Mouse (Mus musculus) neural tube, embryonic 13.5 days (tissue): ENCODE measurements at regions not wholly inside any gene's neighbourhood (a gene's known extent, or its start where the extent isn't known, plus 50 kb on each side); places are given as distances from the start of the nearest gene placed in this dataset.

ENCODE experiments used
- ATAC-seq: fragments of 200-750 bp; cut with Nextera tagmentation; 2 replicates; pipeline ENCODE4 v1.8.0; 2017; ENCODE audit warnings: low read depth, mild to moderate bottlenecking, moderate TSS enrichment, moderate library complexity
- H3K27ac ChIP-seq: fragments of 300-500 bp; sonication (generic); replicated peaks from 2 replicates; pipeline ENCODE4 v1.5.1; 2015; ENCODE audit warnings: moderate library complexity, mild to moderate bottlenecking, inconsistent platforms
- H3K27me3 ChIP-seq: fragments of 300-500 bp; sonication (generic); 2 replicates; pipeline ENCODE4 v1.6.1; 2015; ENCODE audit warnings: mild to moderate bottlenecking, inconsistent platforms
- H3K36me3 ChIP-seq: fragments of 300-500 bp; sonication (generic); 2 replicates; pipeline ENCODE4 v1.6.1; 2015; ENCODE audit warnings: mild to moderate bottlenecking, inconsistent platforms
- H3K4me1 ChIP-seq: fragments of 300-500 bp; sonication (generic); replicated peaks from 2 replicates; pipeline ENCODE4 v1.6.1; 2015; ENCODE audit warnings: inconsistent platforms
- H3K4me2 ChIP-seq: fragments of 300-500 bp; sonication (generic); 2 replicates; pipeline ENCODE4 v1.6.1; 2015; ENCODE audit warnings: inconsistent platforms, mild to moderate bottlenecking, moderate library complexity
- H3K4me3 ChIP-seq: fragments of 300-500 bp; sonication (generic); 2 replicates; pipeline ENCODE4 v1.5.1; 2015; ENCODE audit warnings: mild to moderate bottlenecking, inconsistent platforms
- H3K9ac ChIP-seq: fragments of 300-500 bp; sonication (generic); 2 replicates; pipeline ENCODE4 v1.6.1; 2015; ENCODE audit warnings: moderate library complexity, mild to moderate bottlenecking, inconsistent platforms
- H3K9me3 ChIP-seq: fragments of 300-500 bp; sonication (generic); 2 replicates; pipeline ENCODE4 v1.6.1; 2016; ENCODE audit warnings: inconsistent platforms
- WGBS: fragments of 180-500 bp; shearing (Covaris S2); methylation state at CpG from one replicate; pipeline ENCODE4 v1.1.7; 2015; 5-methylcytosine and 5-hydroxymethylcytosine counted together

DNA sequence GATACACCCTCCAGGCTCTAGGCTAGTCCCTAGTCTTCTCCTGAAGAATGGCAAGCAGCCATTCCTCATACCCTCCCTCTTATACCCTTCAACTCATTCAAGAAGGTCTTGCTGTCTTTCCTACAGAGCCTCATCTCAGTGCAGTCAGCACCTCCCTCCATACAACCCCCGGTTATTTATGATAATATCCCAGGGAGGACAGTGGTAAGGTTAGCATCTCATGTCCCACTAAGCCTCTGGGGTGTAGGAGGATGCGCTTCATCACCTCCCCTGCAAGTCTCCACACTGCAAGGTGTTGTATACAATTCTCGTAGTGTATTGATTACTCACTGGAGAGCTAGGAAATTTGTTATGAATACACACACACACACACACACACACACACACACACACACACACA is 80.2 kb upstream of the Shisa6 start:
- no peak overlapping the region for H3K4me3 ChIP-seq
- no peak overlapping the region for H3K4me2 ChIP-seq
- no peak overlapping the region for H3K9ac ChIP-seq
- WGBS: 59% methylated on average over 3 of the region's 3 CpGs
- no peaks in the 10 kb centered on the region for H3K9me3 ChIP-seq
- no peaks in the 10 kb centered on the region for H3K27me3 ChIP-seq
- no peaks in the 10 kb centered on the region for H3K4me1 ChIP-seq
- 0 out of 2 replicates have a peak overlapping the region, but pooled peaks have one; percentile 6 for H3K27ac ChIP-seq
- ATAC-seq: peak; percentile 36; the same call in 1 of the 2 replicates
- no peaks in the 10 kb centered on the region for H3K36me3 ChIP-seq

DNA sequence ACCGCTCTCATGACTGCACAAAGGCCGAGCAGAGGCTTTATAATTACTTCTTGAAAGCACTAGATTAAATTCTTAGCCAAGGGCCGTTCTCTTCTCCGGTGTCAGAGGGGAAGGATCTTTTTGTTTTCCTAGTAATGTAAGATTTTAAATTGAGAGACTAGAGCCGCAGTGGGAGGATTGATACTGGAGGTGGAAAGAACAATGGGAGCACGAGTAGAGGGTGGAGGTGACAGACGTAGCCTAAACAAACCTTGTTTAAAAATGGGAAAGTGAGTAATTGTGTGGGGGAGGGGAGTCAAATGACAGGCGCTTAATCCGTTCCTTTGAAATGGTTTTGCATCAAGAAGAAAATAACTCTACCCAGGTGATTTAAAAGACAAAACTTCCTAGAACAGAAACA is 80.9 kb upstream of the Shisa6 start:
- WGBS: 50% methylated on average over 9 of the region's 9 CpGs
- no peaks in the 10 kb centered on the region for H3K9me3 ChIP-seq

DNA sequence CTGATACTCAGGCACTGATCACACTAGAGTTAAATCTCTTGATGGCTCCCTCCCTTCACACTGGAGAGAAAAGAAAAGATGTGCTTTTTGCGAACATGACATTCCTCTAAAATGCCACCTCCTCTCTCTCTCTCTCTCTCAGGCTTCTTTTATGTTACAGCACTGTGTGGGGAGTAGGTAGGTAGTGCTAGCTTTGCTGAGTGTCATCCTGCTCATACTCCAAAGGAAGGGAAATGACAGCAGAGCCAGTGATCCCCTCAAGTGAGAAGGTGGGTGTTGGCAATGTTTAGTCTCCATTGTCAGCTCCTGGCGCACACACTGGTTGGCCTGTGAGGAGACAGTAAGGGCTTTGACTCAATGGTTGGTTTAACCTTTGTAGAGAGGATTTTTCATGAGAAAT is 84.0 kb upstream of the Shisa6 start:
- H3K27ac ChIP-seq: no peak overlapping the region
- no peak for ATAC-seq
- WGBS: 86% methylated on average over 2 of the region's 2 CpGs
- no peak overlapping the region for H3K9ac ChIP-seq
- H3K9me3 ChIP-seq: no peaks in the 10 kb centered on the region
- H3K4me1 ChIP-seq: peaks cover 4% of the 10 kb centered on the region; the same call in 1 of the 2 replicates
- H3K36me3 ChIP-seq: no peaks in the 10 kb centered on the region
- H3K4me2 ChIP-seq: no peak overlapping the region
- H3K4me3 ChIP-seq: no peak overlapping the region
- H3K27me3 ChIP-seq: no peaks in the 10 kb centered on the region

More for the DNA sequence above, 80.9 kb upstream of the Shisa6 start:
- no peak overlapping the region for H3K9ac ChIP-seq
- no peak overlapping the region for H3K27ac ChIP-seq
- no peaks in the 10 kb centered on the region for H3K36me3 ChIP-seq
- H3K4me1 ChIP-seq: no peaks in the 10 kb centered on the region
- no peak for ATAC-seq
- H3K4me2 ChIP-seq: no peak overlapping the region
- H3K4me3 ChIP-seq: no peak overlapping the region
- H3K27me3 ChIP-seq: no peaks in the 10 kb centered on the region

DNA sequence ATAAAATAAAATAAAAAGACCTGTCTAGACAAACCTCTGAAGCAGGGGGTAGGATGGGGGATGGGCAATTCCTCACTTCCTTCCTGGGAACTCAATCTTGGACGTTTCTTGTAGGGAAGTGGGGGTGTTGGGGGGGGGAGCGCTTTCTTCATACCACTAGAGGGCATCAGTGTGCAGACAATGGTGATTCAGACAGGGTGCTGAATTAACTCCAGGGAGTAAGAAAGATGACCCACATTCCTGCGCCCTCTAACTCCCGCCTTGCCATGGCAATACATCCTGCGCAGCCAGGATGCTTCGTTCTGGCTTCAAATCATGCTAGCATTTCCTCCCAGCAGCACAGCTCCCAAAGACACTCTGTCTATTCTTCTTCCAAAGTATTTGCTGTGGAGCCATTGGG is 87.4 kb upstream of the Shisa6 start:
- H3K27me3 ChIP-seq: no peaks in the 10 kb centered on the region
- no peak overlapping the region for H3K27ac ChIP-seq
- peaks cover 4% of the 10 kb centered on the region; the same call in 1 of the 2 replicates for H3K4me1 ChIP-seq
- H3K36me3 ChIP-seq: no peaks in the 10 kb centered on the region
- no peak overlapping the region for H3K9ac ChIP-seq
- WGBS: 13% methylated on average over 6 of the region's 6 CpGs
- no peaks in the 10 kb centered on the region for H3K9me3 ChIP-seq
- H3K4me3 ChIP-seq: no peak overlapping the region
- no peak overlapping the region for H3K4me2 ChIP-seq
- ATAC-seq: no peak

DNA sequence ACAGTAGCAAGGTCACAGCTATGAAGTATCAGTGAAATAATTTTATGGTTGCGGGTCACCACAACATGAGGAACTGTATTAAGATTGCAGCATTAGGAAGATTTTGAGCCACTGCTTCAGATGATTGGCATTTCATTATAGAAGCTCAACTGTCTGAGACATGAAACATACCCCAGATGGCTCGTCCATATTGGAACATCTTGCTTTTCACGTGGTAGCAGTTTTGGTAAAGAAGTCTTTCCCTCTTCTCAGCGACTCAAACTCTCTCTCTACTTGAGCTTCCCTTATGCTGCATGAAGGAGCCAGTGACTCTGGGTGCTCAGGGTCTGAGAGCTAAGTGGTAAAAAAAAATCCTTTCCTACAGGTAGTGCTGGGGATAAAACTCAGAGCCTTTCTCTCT is 99.7 kb upstream of the Shisa6 start:
- Histone ChIP-seq H3K4me2 (no peak overlapping the region), H3K27me3 (no peaks in the 10 kb centered on the region), H3K36me3 (no peaks in the 10 kb centered on the region), H3K27ac (no peak overlapping the region), H3K4me3 (no peak overlapping the region), H3K4me1 (no peaks in the 10 kb centered on the region), H3K9me3 (no peaks in the 10 kb centered on the region), H3K9ac (no peak overlapping the region)
- no peak for ATAC-seq
- 89% methylated on average over 4 of the region's 4 CpGs for WGBS

DNA sequence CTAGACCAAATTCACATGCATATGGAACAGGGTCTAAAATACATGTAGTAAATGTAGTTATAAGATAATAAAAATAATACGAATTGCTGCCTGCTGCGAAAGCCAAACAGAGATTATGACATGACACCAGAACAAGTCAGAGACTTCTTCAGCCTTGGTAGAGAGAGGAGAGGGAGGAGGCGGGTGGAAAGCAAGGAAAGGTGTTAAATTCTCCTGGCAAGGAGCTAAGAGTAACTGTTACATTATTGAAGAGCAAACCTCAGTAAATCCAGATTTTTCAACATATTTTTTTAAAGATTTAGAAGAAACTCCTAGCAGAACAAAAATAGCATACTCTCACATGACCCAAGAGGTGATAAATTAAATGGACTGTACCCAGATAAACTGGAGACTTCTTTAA is 131.0 kb upstream of the Shisa6 start:
- no peaks in the 10 kb centered on the region for H3K4me1 ChIP-seq
- ATAC-seq: no peak
- no peak overlapping the region for H3K4me3 ChIP-seq
- H3K9me3 ChIP-seq: no peaks in the 10 kb centered on the region
- no peaks in the 10 kb centered on the region for H3K36me3 ChIP-seq
- H3K9ac ChIP-seq: no peak overlapping the region
- H3K4me2 ChIP-seq: no peak overlapping the region
- 85% methylated on average over 3 of the region's 3 CpGs for WGBS
- no peak overlapping the region for H3K27ac ChIP-seq
- no peaks in the 10 kb centered on the region for H3K27me3 ChIP-seq

DNA sequence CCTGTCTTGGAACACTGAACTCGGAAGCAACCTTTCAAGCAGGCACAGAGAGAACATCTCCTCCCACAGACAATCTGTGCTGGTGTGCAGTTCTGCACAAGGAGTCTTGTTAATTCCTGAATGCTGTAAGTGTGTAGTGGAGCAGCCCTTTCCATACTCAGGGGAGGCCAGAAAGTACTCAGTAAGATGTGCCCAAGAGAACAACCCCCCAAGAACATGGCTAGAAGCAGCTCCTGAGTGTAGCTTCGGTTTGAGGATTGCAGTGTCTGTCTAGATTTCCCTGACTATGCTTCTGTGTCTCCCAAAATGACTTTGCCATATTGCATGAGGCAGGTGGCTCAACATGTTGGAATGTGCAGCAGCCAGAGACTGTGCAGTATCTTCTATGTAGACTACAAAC is 148.8 kb upstream of the Shisa6 start:
- H3K9ac ChIP-seq: no peak overlapping the region
- ATAC-seq: no peak
- H3K27ac ChIP-seq: no peak overlapping the region
- 58% methylated on average over 2 of the region's 2 CpGs for WGBS
- H3K4me3 ChIP-seq: no peak overlapping the region
- no peaks in the 10 kb centered on the region for H3K27me3 ChIP-seq
- no peaks in the 10 kb centered on the region for H3K4me1 ChIP-seq
- no peak overlapping the region for H3K4me2 ChIP-seq
- no peaks in the 10 kb centered on the region for H3K9me3 ChIP-seq
- no peaks in the 10 kb centered on the region for H3K36me3 ChIP-seq

DNA sequence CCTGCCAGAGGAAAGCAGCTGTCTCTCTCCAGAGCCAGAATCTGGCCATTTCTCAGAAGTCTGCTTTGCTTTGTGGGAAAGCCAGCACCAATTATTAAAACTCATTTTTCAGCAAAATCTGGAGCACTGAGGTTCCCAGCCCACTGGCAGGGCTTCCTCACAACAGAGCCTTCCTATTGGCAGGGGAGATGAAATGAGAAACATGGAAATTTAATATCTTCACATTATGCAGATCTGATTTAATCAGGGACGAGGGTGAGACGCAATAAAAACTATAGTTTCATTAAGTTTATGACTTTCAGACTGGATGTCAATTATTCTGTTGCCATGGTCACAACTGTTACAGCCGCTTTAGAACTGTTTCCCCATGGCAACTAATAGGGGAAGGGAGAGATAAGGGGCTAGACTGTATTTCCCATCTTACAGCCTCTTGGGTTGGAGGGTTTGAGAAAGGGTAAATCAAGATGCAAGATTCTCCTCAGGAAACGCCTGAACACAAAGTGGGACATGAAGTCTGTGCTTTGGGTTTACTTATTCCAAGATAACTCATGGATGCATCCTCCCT is 154.4 kb upstream of the Shisa6 start:
- H3K27me3 ChIP-seq: no peaks in the 10 kb centered on the region
- no peaks in the 10 kb centered on the region for H3K9me3 ChIP-seq
- H3K9ac ChIP-seq: no peak overlapping the region
- H3K27ac ChIP-seq: peak overlapping the region; percentile 75
- H3K4me2 ChIP-seq: no peak overlapping the region
- H3K36me3 ChIP-seq: no peaks in the 10 kb centered on the region
- peaks cover 5% of the 10 kb centered on the region; the same call in 1 of the 2 replicates for H3K4me1 ChIP-seq
- 44% methylated on average over 4 of the region's 4 CpGs for WGBS
- ATAC-seq: peak; percentile 83
- no peak overlapping the region for H3K4me3 ChIP-seq

DNA sequence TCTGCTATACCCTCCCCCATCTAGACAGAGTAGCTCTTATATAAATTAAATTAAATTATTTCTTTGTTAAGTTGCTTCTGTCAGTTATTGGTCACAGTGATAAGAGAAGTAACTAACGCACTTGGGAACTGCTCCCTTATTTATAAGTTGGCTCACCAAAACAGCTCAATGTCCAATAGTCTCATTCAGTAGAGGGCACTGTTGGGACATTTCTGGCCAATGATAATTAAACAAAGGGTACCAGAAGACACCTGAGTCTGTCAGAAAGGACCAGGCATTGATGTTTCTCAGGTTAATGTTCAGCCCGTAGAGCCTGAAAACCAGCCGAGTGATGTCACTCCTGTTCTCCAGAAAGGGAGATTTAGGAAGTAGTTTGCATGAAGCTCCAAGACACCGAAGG is 156.1 kb upstream of the Shisa6 start:
- Histone ChIP-seq H3K36me3 (no peaks in the 10 kb centered on the region), H3K27ac (no peak overlapping the region), H3K4me3 (no peak overlapping the region), H3K27me3 (no peaks in the 10 kb centered on the region), H3K4me1 (peaks cover 5% of the 10 kb centered on the region; the same call in 1 of the 2 replicates), H3K9me3 (no peaks in the 10 kb centered on the region), H3K4me2 (no peak overlapping the region), H3K9ac (no peak overlapping the region)
- 94% methylated on average over 4 of the region's 4 CpGs for WGBS
- ATAC-seq: no peak

DNA sequence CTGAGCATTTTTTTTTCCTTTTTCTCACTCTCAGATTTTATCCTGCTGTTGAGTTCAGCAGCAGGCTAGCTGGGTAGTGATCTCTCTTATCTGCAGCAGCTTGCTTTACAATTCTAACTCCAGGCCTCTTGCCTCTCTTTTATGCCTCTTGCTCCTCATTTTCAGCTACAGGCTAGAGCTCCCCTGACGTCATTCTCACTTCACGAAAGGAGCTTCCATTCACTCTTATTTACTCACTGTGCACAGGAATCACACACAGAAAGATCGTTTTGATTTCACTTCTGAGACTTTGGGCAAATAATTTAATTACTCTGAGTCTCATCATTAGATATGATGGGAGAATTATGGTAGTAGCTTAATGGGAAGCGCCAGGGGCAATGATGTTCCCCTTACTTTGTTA is 158.4 kb upstream of the Shisa6 start:
- peak; percentile 59 for ATAC-seq
- H3K36me3 ChIP-seq: no peaks in the 10 kb centered on the region
- no peak overlapping the region for H3K4me3 ChIP-seq
- 57% methylated on average over 4 of the region's 4 CpGs for WGBS
- H3K9ac ChIP-seq: no peak overlapping the region
- no peaks in the 10 kb centered on the region for H3K27me3 ChIP-seq
- H3K4me1 ChIP-seq: peaks cover 5% of the 10 kb centered on the region; the same call in 1 of the 2 replicates
- no peak overlapping the region for H3K4me2 ChIP-seq
- no peaks in the 10 kb centered on the region for H3K9me3 ChIP-seq
- peak overlapping the region; percentile 57; the same call in 1 of the 2 replicates for H3K27ac ChIP-seq

DNA sequence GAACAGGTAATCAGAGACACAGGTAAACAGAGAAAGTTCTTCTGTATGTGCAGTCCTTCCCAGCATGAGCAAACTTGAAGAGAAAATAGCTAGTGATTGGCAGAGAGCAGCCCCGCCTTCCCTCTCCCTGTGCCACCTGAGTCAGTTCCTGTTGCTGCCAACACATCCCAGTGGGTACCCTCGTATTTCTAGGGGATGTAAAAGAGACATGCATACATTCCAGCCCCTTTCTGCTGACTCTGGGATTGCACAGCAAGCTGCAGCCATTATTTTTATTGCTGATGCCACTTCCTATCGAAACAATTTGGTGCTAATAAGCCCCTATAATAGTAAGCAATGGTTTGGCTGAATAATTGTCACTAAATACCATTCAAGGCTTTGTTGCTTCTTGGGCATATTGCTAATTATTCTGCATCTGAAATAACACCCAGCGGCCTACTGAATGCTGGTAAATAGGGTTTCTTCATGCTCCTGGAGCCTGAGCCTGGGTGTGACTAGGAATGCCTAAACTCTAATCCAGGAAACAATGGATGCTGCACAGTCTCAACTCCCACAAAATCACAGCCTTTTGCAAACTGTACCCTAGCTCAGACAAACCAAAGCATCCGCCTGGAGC is 169.0 kb upstream of the Shisa6 start:
- no peaks in the 10 kb centered on the region for H3K4me1 ChIP-seq
- H3K9me3 ChIP-seq: no peaks in the 10 kb centered on the region
- peak overlapping the region; percentile 74 for H3K27ac ChIP-seq
- ATAC-seq: peak; percentile 63
- H3K4me2 ChIP-seq: no peak overlapping the region
- WGBS: 59% methylated on average over 5 of the region's 5 CpGs
- H3K9ac ChIP-seq: no peak overlapping the region
- no peaks in the 10 kb centered on the region for H3K27me3 ChIP-seq
- H3K36me3 ChIP-seq: no peaks in the 10 kb centered on the region
- no peak overlapping the region for H3K4me3 ChIP-seq

DNA sequence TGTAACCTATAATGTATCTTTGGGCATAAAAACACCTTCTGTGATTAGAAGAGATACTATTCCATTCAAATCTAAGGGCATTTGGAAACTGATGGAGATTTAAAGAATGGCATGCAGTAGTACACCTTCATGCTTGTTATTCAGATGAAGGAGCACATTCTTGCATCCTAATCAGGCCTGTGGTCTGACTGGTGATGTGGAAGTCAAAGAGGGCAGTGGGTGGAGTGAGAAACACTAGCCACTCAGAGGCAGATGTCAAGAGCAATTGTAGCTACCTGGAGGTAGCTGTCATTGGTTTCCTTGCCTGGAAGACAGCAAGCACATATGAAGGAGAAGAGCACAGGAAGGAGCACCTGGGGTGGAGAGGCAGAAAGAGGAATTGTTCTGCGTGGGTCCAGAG is 171.0 kb upstream of the Shisa6 start:
- 84% methylated on average over 1 of the region's 1 CpGs for WGBS
- H3K27ac ChIP-seq: no peak overlapping the region
- H3K27me3 ChIP-seq: no peaks in the 10 kb centered on the region
- ATAC-seq: no peak
- no peaks in the 10 kb centered on the region for H3K36me3 ChIP-seq
- no peaks in the 10 kb centered on the region for H3K9me3 ChIP-seq
- no peaks in the 10 kb centered on the region for H3K4me1 ChIP-seq
- H3K4me2 ChIP-seq: no peak overlapping the region
- H3K9ac ChIP-seq: no peak overlapping the region
- no peak overlapping the region for H3K4me3 ChIP-seq

DNA sequence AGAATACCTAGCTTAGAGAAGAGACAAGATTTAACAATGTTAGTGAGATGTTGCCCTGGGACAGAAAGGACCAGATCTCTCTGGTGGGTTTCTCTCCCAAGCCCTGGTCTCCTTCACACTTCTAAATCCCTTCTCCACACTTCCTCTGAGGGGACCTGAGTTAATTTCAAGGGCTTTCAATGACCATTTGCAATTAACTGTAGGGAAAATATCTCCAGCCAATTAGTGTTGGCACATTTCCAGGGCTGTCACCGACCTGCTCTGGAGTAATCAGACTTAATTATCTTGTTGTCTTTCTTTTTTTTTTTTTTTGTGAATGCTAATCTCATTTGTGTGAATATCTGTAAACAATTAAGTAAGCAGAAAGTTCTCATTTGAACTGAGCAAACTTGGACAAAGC is 166.3 kb upstream of the Pirt start:
- H3K9me3 ChIP-seq: 0 out of 2 replicates have a peak, but pooled peaks cover 3% of the 10 kb centered on the region
- no peak overlapping the region for H3K27ac ChIP-seq
- H3K27me3 ChIP-seq: no peaks in the 10 kb centered on the region
- no peak for ATAC-seq
- no peak overlapping the region for H3K4me3 ChIP-seq
- no peaks in the 10 kb centered on the region for H3K36me3 ChIP-seq
- no peaks in the 10 kb centered on the region for H3K4me1 ChIP-seq
- no peak overlapping the region for H3K9ac ChIP-seq
- WGBS: 34% methylated on average over 1 of the region's 1 CpGs
- no peak overlapping the region for H3K4me2 ChIP-seq
